Mouse (Mus musculus) ES-E14 (cell line): ENCODE results near the gene Lztr1. TPM values are rescaled to one million over a fixed set of nuclear protein-coding genes. Genes with fewer than 3 reads are reported as not detected.

ENCODE experiments used
- DNase-seq: peaks from one replicate; pipeline ENCODE4 v3.0.0-alpha.2; 2013; ENCODE audit warnings: low read depth, low spot score
- H3K27ac ChIP-seq: 2 replicates; pipeline ENCODE4 v1.5.1; 2012; ENCODE audit warnings: low read depth, mild to moderate bottlenecking, low read length, moderate library complexity, mixed read lengths; ENCODE audit not compliant: poor library complexity, insufficient read depth, severe bottlenecking
- H3K36me3 ChIP-seq: 2 replicates; pipeline ENCODE4 v1.6.1; 2012; ENCODE audit warnings: mild to moderate bottlenecking, low read length, moderate library complexity, mixed read lengths; ENCODE audit not compliant: control insufficient read depth, poor library complexity, insufficient read depth, severe bottlenecking
- H3K4me1 ChIP-seq, 2 experiments: fragments of 150-350 bp in 1 of 2; sonication (generic) in 1 of 2; 2 replicates each; pipeline ENCODE4 v1.6.1; 2012; ENCODE audit warnings: low read length in 2 of 2, mild to moderate bottlenecking in 1 of 2, mixed read lengths in 1 of 2; ENCODE audit not compliant: control insufficient read depth in 2 of 2, insufficient read depth in 2 of 2, poor library complexity in 1 of 2
- H3K4me3 ChIP-seq, 2 experiments: fragments of 150-350 bp in 1 of 2; sonication (generic) in 1 of 2; 2 replicates each; pipeline ENCODE4 v1.5.1; 2012; ENCODE audit warnings: low read length in 2 of 2, low read depth in 1 of 2, mild to moderate bottlenecking in 1 of 2, mixed read lengths in 1 of 2; ENCODE audit not compliant: insufficient read depth in 1 of 2, poor library complexity in 1 of 2, severe bottlenecking in 1 of 2
- H3K9ac ChIP-seq: 2 replicates; pipeline ENCODE4 v1.6.1; 2012; ENCODE audit warnings: low read depth, mild to moderate bottlenecking, low read length, mixed read lengths; ENCODE audit not compliant: poor library complexity, insufficient read depth, severe bottlenecking
- H3K9me3 ChIP-seq: fragments of 150-350 bp; sonication (generic); 2 replicates; pipeline ENCODE4 v1.6.1; 2012; ENCODE audit warnings: low read depth, mild to moderate bottlenecking, low read length; ENCODE audit not compliant: control insufficient read depth, insufficient read depth
- CHD2 ChIP-seq: IDR thresholded peaks from 2 replicates; pipeline ENCODE4 v1.6.1; 2014; ENCODE audit warnings: mild to moderate bottlenecking, low read depth, low read length, inconsistent platforms
- HCFC1 ChIP-seq: IDR thresholded peaks from 2 replicates; pipeline ENCODE4 v1.6.1; 2012; ENCODE audit warnings: low read length, inconsistent platforms, borderline replicate concordance; ENCODE audit not compliant: insufficient read depth
- MAFK ChIP-seq: IDR thresholded peaks from 2 replicates; pipeline ENCODE4 v1.6.1; 2014; ENCODE audit warnings: mild to moderate bottlenecking, low read depth, low read length, inconsistent platforms; ENCODE audit not compliant: insufficient read depth
- ZC3H11A ChIP-seq: IDR thresholded peaks from 2 replicates; pipeline ENCODE4 v1.6.1; 2012; ENCODE audit warnings: low read depth, mild to moderate bottlenecking, inconsistent platforms, low read length, borderline replicate concordance
- ZNF384 ChIP-seq: IDR thresholded peaks from 2 replicates; pipeline ENCODE4 v1.6.1; 2012; ENCODE audit warnings: low read depth, low read length, inconsistent platforms
- in situ Hi-C, 2 experiments: fragments of 600-800 bp; cut with MboI; formaldehyde crosslinking; loops; one replicate each; pipeline ENCODE4 v1.15.1; 2025; ENCODE audit warnings: low sequenced_read_pairs in 2 of 2, inconsistent platforms in 1 of 2; ENCODE audit not compliant: unreplicated experiment in 2 of 2
- total RNA-seq: library from RNA; depleted of rRNA; stranded (reverse); fragments of 300-350 nt; gene quantifications from 2 replicates; pipeline ENCODE4 v1.2.3, GENCODE M21; 2012; rRNA removed

The Lztr1 gene
- total RNA-seq = 63.1 and 89.0 TPM in 2 replicates

DNA sequence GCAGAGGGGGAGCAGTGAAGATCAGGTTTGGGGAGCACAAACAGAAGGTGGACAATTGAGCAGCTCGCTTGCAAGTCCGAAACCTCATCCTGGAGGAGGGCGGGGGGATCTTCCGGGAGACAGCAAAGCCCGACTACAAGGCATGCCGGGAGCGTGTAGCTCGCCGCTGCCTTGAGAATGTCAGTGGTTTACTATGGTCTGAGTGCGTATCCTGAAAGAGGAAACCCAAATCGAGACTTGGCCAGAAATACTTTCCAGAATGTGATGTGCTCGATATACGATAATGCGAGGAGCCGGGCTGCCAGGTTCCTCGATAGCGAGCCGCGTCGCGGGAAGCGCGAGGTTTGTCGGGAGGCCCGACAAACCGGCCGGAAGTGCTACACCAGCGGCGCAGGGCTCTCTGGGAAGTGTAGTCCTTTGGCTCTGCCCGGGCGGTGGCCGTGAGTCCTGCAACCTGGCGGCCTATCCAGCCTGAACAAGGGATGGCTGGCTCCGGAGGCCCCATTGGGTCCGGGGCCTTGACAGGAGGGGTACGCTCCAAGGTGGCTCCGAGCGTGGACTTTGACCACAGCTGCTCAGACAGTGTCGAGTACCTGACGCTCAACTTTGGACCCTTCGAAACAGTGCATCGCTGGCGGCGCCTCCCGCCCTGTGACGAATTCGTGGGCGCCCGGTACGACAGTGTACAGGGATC is at the start of gene Lztr1:
Gene Lztr1 (plus strand): TSS at position 143 of the 694 bp plus-strand sequence.
- Histone ChIP-seq H3K27ac (peak within 1 kb of the TSS; percentile 84), H3K4me3 (peak within 1 kb of the TSS; percentile 84 to 89), H3K9ac (peak within 1 kb of the TSS; percentile 89), H3K36me3 (peaks cover 2% of the 10 kb centered on the region; the same call in 1 of the 2 replicates), H3K4me1 (0 out of 4 replicates have a peak, but pooled peaks cover 0 to 2% of the 10 kb centered on the region in 2 experiments), H3K9me3 (no peaks in the 10 kb centered on the region)
- TF ChIP-seq HCFC1 (peak; percentile 95), ZC3H11A (no peak), CHD2 (peak; percentile 29), MAFK (no peak), ZNF384 (no peak)
- in situ Hi-C loops = no loop called here
- DNase-seq = peak; percentile 78

DNA sequence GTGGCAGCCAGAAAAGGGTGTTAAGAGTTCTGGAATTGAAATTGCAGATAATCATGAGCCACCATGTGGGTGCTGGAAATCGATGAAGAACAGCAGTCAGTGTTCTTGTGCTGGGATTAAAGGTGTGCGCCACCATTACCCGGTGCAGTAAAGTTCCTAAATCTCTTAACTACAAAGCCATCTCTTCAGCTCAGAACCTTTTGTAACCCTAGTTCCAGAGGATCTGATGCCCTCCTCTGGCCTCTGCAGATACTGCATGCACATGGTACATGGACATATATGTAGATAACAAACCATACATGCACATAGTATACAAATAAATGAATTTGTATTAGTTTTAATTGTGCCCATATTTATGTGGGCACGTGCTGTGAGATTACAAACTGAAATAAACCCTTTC is 48.2 kb upstream of the Lztr1 start:
- in situ Hi-C loops = no loop called here
- Histone ChIP-seq H3K4me1 (peaks cover 11 to 13% of the 10 kb centered on the region in 2 experiments), H3K9ac (no peak overlapping the region), H3K36me3 (peaks cover 8% of the 10 kb centered on the region), H3K27ac (no peak overlapping the region), H3K9me3 (no peaks in the 10 kb centered on the region), H3K4me3 (no peak overlapping the region)
- DNase-seq = no peak
- no peak for TF ChIP-seq MAFK
- no peak for TF ChIP-seq CHD2
- no peak for TF ChIP-seq ZC3H11A
- TF ChIP-seq HCFC1 = no peak
- TF ChIP-seq ZNF384 = no peak

DNA sequence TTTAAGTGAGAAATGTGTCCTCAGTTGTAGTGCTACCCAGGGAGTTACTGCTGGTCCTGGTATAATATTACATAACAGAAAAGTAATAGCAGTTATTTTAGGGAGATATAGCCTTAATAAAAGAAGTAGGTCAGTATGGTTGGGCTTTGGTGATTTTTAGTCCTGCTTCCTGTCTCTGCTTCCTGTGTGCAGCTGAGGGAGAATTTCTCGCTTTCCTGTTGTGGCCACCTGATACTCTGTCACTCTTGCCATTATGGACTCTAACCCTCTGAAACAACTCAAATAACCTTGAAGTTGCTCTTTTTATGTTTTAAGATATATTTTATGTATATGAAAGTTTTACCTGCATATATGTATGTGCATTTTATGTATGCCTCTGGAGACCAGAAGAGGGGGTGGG is 46.9 kb upstream of the Lztr1 start:
- H3K27ac ChIP-seq = no peak overlapping the region
- no peaks in the 10 kb centered on the region for H3K9me3 ChIP-seq
- DNase-seq = no peak
- no peak overlapping the region for H3K4me3 ChIP-seq
- H3K4me1 ChIP-seq = peaks cover 7 to 8% of the 10 kb centered on the region in 2 experiments; a peak in 3 of 4 replicates
- in situ Hi-C loops = no loop called here
- no peak for TF ChIP-seq CHD2
- no peak for TF ChIP-seq MAFK
- TF ChIP-seq ZNF384 = no peak
- no peak for TF ChIP-seq HCFC1
- no peak for TF ChIP-seq ZC3H11A
- peaks cover 6% of the 10 kb centered on the region; the same call in 1 of the 2 replicates for H3K36me3 ChIP-seq
- H3K9ac ChIP-seq = no peak overlapping the region

DNA sequence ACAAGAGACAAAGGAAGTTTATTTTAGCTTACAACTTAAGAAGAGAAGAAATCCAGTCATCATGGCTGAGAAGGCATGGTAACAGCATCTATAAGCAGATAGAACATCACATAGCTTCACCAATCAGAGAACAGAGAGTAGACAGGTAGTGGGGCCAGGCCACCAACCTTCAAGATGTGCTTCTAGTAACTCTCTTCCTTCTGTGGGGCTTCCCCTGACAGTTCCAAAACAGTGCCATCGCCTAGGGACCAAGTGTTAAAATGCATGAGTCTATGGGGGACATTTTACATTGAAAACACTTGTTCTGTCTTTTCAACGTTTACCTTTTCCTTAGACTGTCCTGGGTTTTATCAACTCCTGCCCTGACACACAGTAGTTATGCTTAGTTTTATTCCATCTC is 45.3 kb upstream of the Lztr1 start:
- H3K36me3 ChIP-seq = peaks cover 6% of the 10 kb centered on the region; the same call in 1 of the 2 replicates

More for the DNA sequence above, 45.3 kb upstream of the Lztr1 start:
- in situ Hi-C loops = no loop called here
- DNase-seq = no peak
- Histone ChIP-seq H3K9me3 (no peaks in the 10 kb centered on the region), H3K4me3 (no peak overlapping the region), H3K27ac (no peak overlapping the region), H3K4me1 (no peaks in the 10 kb centered on the region; a peak in 1 of 4 replicates), H3K9ac (no peak overlapping the region)
- TF ChIP-seq CHD2 (no peak), ZC3H11A (no peak), ZNF384 (no peak), MAFK (no peak), HCFC1 (no peak)
